Mouse (Mus musculus): Measurements from ENCODE around the gene Foxd4. TPM values are rescaled to one million over a fixed set of nuclear protein-coding genes. Genes with fewer than 3 reads are reported as not detected.

Foxd4 gene
- total RNA-seq (2022) = not detected

DNA sequence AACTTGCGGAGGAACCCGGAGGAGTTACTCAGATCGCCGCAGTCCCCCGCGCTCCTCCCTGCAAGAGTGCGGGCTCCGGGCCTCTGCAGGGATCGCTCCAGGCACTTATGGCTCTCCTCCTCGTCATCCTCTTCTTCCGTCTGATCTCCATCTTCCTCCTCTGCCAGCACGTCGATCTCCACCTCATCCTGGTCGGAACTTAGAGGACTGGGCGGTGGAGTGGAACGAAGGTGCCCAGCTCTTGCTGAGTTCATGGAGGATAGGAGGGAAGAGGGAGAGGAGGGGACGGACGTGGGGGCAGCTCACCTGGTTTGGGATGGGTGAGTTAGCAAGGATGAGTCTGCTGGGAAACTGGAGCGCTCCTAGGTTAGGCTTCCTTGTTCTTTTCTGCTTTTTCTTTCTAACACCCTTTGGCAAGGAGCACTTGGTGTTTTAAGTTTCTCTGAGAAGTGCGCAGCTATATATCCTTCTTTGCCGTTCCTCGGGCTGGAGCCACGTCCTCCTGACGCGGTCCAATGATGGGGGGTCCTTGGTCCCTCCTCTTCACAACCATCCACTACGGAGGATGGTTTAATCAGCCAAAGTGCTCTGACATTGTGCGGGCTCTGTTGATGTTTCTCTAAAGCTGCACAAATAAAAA, at the start of gene Foxd4:
Gene Foxd4, minus strand, starts transcription at position 617 of the 640 bp plus-strand sequence.
- no peak for DNase-seq

DNA sequence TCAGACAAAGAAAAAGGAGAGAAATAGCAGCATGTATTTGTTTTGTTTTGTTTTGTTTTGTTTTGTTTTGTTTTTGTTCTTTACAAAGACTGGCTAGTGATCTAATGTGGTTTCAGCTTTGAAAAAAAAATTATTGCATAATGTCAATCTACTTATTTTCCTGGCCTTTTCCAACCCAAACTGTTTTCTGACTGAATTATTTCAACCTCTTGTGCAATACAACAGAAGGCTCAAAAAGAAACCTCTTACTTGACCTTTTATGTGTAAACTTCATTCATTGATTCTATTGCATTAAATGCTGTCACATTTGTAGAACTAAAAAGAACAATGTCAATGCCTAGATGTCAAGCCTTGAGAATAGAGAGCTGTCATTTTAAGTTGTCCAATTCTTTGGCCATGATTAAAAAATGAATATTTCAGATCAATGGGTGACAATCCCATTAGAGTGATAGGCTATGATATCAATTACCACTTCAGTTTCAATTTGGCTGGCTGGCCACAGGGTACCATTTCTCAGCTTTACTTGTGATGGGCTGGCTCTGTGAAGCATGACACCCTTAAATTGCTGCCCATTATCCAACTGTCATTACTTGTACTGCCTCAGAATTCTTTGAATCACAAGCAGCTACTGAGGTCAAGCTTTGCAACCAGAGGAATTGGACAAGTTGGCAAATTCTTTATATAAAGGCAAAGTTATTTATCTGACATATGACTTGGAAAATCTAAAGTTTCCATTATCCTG, 44.7 kb upstream of the Foxd4 start:
- no peak for DNase-seq

GRCm38 (mm10) chr19:24937084-24937483, 36.1 kb upstream of the Foxd4 start:
- no peak for DNase-seq

DNA sequence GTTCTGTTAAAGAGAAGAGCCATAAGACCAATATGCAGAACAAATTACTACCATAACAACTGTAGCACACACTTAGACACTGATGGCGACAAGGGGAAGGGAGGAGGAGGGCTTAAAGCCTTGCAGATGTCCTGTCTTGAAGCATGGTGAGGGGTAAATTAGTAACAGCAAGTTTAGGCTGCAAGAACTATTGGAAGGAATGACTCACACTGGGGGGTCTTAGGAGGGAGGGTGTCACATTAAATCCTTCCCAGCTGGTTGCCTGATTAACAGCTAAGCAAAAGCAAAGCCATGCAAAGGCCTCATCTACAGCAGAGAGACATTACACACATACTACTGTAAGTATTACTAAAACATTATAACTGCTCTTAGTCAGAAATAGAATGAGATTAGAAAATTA, 28.0 kb upstream of the Foxd4 start:
- DNase-seq = no peak

DNA sequence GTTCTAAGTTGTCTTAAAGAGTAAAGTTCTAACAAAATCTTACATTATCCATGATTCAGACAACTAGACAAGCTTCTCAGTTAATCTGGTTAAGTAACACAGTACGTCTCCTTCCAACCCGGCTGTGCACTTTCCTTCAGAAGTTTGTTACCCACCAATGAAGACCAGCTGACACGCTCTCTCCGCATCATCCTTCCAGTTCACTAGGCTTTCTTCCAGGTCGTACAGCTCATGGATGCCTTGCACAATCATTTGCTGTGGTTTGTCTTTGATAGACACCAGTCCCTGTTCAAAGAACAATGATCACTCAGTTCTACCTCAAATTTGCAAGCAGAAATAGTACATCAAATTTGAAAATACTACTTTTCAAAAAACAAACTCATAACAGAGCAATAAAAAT, 19.9 kb upstream of the Foxd4 start:
- DNase-seq = no peak

GRCm38 (mm10) chr19:24908385-24909155, 7.6 kb upstream of the Foxd4 start:
- no peak for DNase-seq

GRCm38 (mm10) chr19:24907655-24908054, 6.7 kb upstream of the Foxd4 start:
- no peak for DNase-seq

GRCm38 (mm10) chr19:24902821-24903220, 1.8 kb upstream of the Foxd4 start:
- no peak for DNase-seq

- DNase-seq = no peak
These were observed 1.3 kb upstream of the Foxd4 start for GRCm38 (mm10) chr19:24902256-24902655.

- DNase-seq = no peak
These were observed 669 bp upstream of the Foxd4 start for GRCm38 (mm10) chr19:24901666-24902065.

- DNase-seq = no peak
These were observed 1.1 kb downstream of the Foxd4 start for GRCm38 (mm10) chr19:24899578-24900544.

DNA sequence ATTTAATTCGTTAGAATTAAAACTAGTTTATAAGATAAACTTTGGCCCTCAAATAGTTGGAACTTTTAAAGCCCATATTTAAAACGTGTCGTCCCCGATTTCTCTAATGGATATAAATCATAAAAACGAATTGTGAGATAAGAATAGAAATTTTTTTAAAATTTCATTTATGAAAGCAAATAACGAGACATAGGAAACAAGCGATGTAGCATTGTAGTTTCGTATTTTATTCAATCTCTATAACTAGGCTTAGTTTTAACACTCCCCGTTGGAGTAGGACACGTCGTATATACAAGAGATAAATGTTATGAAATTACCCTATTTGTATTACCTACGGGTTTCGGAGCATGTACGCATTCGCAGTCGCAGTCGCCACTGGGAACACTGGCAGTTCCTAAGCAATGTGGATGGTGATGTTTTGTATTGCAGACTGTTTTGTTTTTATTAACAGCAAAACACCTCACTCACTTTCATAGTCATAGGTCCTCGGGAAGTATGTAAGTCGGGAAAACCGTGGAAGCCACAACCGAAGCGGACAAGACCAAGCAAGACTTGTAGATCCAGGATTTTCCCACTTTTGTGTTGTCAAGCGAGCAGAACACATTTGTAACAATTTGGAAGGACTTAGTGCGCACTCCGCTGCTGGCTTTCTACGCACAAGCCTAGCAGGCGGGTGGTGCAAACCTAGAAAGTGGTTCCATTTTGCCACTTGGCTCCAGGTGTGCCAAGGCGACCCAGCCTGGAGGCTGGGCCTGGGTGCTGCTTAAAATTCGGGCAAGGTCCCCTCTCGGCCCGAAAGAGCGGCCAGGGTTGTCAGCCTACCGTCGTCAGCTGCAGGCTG, 2.0 kb downstream of the Foxd4 start:
- no peak for DNase-seq

GRCm38 (mm10) chr19:24897896-24898736, 2.9 kb downstream of the Foxd4 start:
- DNase-seq = no peak

DNA sequence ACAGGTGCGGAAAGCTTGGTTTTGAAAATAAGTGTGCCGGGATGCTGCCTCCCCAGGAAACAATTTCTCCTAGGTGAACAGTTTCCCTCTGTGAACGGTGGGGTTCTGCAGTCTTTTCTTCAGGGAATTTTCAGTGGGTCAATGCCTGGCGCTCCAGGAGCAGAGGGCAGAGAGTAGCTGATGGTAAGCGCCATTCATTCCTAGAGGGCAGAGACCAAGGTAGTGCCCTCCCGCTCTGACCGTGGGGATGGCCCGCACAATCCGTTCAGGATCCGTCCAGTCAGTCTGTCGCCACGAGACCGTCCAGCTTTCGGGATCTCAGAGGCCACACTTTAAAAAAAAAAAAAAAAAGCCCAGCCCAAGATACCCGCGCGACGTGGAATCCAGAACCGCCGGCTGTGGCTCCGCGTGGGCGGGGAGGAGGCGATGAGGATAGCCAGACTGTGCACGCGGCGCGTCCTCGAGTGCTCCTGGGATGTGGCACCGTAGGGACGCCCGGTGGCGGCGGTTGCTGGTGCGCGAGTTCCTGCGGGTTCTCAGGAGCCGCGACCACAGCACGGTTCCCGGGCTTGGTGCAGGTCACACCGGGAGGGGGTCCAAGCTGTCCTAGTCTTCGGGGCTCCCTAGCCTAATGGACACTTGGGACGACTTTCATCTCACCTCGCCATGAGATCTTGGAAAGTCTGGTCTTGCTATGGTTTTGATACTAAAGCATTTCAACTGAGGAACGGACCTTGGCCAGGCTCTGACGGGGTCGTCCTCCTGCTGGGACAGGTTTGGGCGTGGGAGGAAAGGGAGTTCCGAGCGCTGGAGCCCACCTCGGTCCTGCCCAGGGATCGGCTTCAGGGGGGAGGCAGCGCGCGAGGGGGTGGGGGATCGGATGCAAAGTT, 3.7 kb downstream of the Foxd4 start:
- DNase-seq = no peak

GRCm38 (mm10) chr19:24896536-24896935, 4.5 kb downstream of the Foxd4 start:
- DNase-seq = no peak

GRCm38 (mm10) chr19:24886888-24887287, 14.1 kb downstream of the Foxd4 start:
- DNase-seq = no peak

DNA sequence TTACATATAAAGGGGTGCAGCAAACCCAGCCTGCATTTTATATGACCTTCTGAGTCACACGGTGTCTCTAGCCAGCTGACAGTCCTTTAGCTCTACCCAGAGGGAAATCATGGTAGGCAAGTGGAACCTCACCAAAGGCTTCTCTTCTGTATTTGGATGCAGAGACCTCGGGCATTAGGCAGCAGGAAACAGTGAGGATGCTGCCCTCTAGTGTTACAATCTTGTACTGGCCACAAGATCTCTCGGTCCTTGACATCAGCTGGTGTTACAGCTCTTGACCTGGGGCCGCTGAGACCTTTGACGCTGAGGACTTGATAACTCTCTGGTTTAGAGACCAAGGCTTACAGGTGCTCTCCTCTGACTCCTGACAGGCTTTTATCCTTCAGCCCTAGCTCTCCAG, 15.5 kb downstream of the Foxd4 start:
- DNase-seq = no peak

DNA sequence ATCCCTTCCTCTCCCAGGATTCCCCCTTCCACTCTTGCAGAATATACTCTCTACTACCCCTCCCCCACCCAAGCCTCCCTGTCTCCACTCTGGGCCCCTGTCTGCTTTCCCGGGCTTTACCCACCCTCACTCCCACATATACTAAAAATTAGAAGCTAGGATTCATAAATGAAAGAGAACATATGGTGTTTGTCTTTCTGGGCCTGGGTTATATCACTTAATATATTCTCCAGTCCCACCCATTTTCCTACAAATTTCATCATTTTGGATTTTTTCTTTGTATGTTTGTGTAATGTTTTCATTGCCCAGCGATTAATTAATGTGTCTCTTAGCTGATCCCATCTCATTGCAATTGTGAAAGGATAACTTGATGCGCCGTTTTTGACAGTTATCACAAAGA, 19.8 kb downstream of the Foxd4 start:
- no peak for DNase-seq
